1 mouse cellular context compared by ENCODE assay signal in genomic region chr4:45434681-45435080, GRCm38 (mm10).
TF ChIP-seq lines count a peak whose summit lies in the region.

No protein-coding gene starts in this region.

TF ChIP-seq in CH12.LX, 34 proteins besides CTCF, POLR2A, EP300 and RAD21 (continued from another document):
- TF ChIP-seq ETS1 (conservative IDR thresholded peaks at IDR 0.05; ENCODE audit: low read depth, low read length) (peak; percentile 77), MAX (IDR thresholded peaks at IDR 0.05; ENCODE audit: low read length) (peak; percentile 41; the same call in 1 of the 2 replicates), CHD2 (IDR thresholded peaks at IDR 0.05; ENCODE audit: low read length) (0 out of 2 replicates have a peak, but pooled peaks have one; percentile 5), POLR2AphosphoS2 (IDR thresholded peaks at IDR 0.05; ENCODE audit: low read depth, low read length) (no peak), ZKSCAN1 (IDR thresholded peaks at IDR 0.05; ENCODE audit: borderline replicate concordance, low read depth, low read length) (no peak), ELF1 (IDR thresholded peaks at IDR 0.05; ENCODE audit: low read depth, low read length) (no peak), NRF1 (IDR thresholded peaks at IDR 0.05; ENCODE audit: low read depth, low read length) (no peak), ZC3H11A (IDR thresholded peaks at IDR 0.05; ENCODE audit: low read depth, low read length) (no peak), JUND (conservative IDR thresholded peaks at IDR 0.05; ENCODE audit: low read depth, low read length) (no peak)
